Mouse (Mus musculus) embryonic fibroblast, embryonic 13.5 days (primary cell): ENCODE data around the gene Gm10273. TPM values are rescaled to one million over a fixed set of nuclear protein-coding genes. Genes with fewer than 3 reads are reported as not detected.

ENCODE experiments used
- H3K27ac ChIP-seq: 2 replicates; pipeline ENCODE4 v1.5.1; 2012; ENCODE audit warnings: low read length, control low read depth, inconsistent platforms; ENCODE audit not compliant: insufficient read depth
- H3K4me1 ChIP-seq: 2 replicates; pipeline ENCODE4 v1.6.1; 2011; ENCODE audit warnings: low read length; ENCODE audit not compliant: control insufficient read depth, insufficient read depth
- H3K4me3 ChIP-seq: 2 replicates; pipeline ENCODE4 v1.5.1; 2011; ENCODE audit warnings: mild to moderate bottlenecking, control low read depth, low read length; ENCODE audit not compliant: insufficient read depth
- CTCF ChIP-seq: IDR thresholded peaks from 2 replicates; pipeline ENCODE4 v1.5.1; 2011; ENCODE audit warnings: mild to moderate bottlenecking, control low read depth, low read length, moderate library complexity, borderline replicate concordance; ENCODE audit not compliant: insufficient read depth
- POLR2A ChIP-seq: IDR thresholded peaks from 2 replicates; pipeline ENCODE4 v1.6.1; 2011; ENCODE audit warnings: low read depth, mild to moderate bottlenecking, control low read depth, low read length, moderate library complexity
- polyA plus RNA-seq: library from polyadenylated mRNA; stranded (reverse); fragments of >200 nt; gene quantifications from 2 replicates; pipeline ENCODE4 v1.2.4, GENCODE M21; 2011; ENCODE audit warnings: low read depth; ENCODE audit not compliant: missing spikeins, insufficient read length

Gm10273 gene
- polyA plus RNA-seq, 1 experiment = 42.7 TPM

DNA sequence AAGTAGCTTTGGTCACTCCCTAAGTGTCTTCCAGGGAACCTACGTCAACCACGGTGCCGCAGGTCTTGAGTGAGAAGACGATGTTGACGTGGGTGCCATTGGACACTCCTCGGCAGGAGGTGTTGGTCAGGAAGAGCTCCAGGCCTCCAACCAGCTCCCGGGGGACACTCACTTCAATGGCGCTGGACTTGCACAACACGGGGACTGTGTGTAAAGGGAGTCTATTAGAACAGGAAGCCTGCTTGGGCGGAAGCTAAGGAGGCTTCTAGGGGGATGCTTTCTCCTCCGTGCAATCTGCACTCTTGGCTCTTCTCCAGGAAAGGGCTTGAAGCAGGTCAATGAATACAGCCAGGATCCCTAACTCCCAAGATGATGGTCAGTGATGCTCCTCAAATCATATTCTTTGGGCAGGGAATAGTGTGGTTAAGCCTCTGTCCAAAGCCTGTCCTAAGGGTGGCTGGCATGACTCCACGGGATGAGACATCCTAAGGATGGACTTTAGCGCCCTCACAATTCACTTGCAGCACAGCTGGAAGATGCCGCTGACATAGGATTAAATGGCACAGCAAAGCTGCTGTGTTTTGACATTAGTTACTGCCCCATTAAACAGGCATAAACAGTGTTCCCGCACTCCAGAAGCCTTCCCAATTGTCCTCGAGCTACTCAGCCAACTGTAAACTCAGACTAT, 34.2 kb downstream of the Gm10273 start:
- TF ChIP-seq CTCF (no peak), POLR2A (no peak)

GRCm38 (mm10) chr10:59430701-59431218, 35.3 kb downstream of the Gm10273 start:
- Histone ChIP-seq H3K4me3 (no peak overlapping the region), H3K27ac (peak overlapping the region; percentile 88), H3K4me1 (peaks cover 13% of the 10 kb centered on the region)
- TF ChIP-seq POLR2A (no peak), CTCF (no peak)

More for the DNA sequence above, 34.2 kb downstream of the Gm10273 start:
- Histone ChIP-seq H3K4me3 (no peak overlapping the region), H3K27ac (no peak overlapping the region), H3K4me1 (peaks cover 15% of the 10 kb centered on the region)

- TF ChIP-seq POLR2A (no peak), CTCF (no peak)
- H3K4me1 ChIP-seq = peaks cover 11% of the 10 kb centered on the region
- H3K27ac ChIP-seq = no peak overlapping the region
- no peak overlapping the region for H3K4me3 ChIP-seq
These were observed 40.3 kb downstream of the Gm10273 start for GRCm38 (mm10) chr10:59435746-59436145.

- H3K4me1 ChIP-seq = peaks cover 7% of the 10 kb centered on the region
- H3K4me3 ChIP-seq = no peak overlapping the region
- H3K27ac ChIP-seq = no peak overlapping the region
- TF ChIP-seq POLR2A (no peak), CTCF (no peak)
These were observed 43.2 kb downstream of the Gm10273 start for GRCm38 (mm10) chr10:59438651-59439050.

- TF ChIP-seq CTCF (no peak), POLR2A (no peak)
- H3K4me1 ChIP-seq = peaks cover 7% of the 10 kb centered on the region
- H3K27ac ChIP-seq = peak overlapping the region; percentile 18; the same call in 1 of the 2 replicates
- H3K4me3 ChIP-seq = no peak overlapping the region
These were observed 44.1 kb downstream of the Gm10273 start for GRCm38 (mm10) chr10:59439508-59439931.

GRCm38 (mm10) chr10:59440177-59440576, 44.7 kb downstream of the Gm10273 start:
- Histone ChIP-seq H3K27ac (no peak overlapping the region), H3K4me3 (no peak overlapping the region), H3K4me1 (peaks cover 7% of the 10 kb centered on the region)
- TF ChIP-seq POLR2A = no peak
- TF ChIP-seq CTCF = no peak

DNA sequence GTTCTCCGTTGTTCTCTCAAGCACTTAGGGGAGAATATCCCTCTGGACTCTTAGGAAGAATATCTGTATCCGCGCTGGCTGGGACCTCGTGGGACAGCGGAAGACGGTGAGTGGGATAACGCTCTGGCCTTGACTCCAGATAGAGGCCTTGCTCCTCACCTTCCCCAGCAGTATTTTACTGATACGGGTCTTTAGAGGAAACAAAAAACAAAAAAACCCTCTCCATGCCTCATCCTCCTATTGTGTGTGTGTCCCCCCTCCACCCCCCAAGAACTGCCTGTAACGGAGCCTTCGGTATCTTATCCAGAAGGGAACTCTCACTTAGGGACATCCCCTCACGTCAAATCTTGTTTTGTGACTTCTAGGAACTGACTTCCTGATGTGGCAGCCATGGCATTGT, 46.3 kb downstream of the Gm10273 start, which contains the start of gene Oit3:
TSS of gene Oit3 (minus strand) at position 44 of the 400 bp plus-strand sequence.
- no peak within 1 kb of the TSS for H3K27ac ChIP-seq
- TF ChIP-seq CTCF (no peak), POLR2A (no peak)
- no peak within 1 kb of the TSS for H3K4me3 ChIP-seq
- peaks cover 7% of the 10 kb centered on the region for H3K4me1 ChIP-seq

DNA sequence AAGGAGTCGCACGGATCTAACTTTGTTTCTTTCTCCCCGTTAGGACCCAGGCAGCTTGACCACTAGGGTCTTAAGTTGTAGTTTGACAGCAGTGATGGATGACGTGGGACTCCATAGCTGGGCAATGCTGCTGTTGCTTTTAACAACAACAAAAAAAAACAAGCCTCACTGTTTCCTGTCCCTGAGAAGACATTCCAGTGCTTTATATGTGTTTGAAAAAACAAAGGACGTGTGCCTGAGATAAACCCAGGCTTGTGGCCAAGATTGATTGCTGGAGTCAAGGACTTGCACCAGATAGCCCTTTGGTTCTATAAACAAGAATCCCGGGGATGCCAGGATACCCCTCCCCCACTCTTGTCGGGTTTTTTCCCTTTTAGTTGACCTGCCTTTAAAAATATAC, 47.8 kb downstream of the Gm10273 start:
- no peak for TF ChIP-seq CTCF
- no peak for TF ChIP-seq POLR2A
- Histone ChIP-seq H3K27ac (no peak overlapping the region), H3K4me1 (peaks cover 7% of the 10 kb centered on the region), H3K4me3 (no peak overlapping the region)

DNA sequence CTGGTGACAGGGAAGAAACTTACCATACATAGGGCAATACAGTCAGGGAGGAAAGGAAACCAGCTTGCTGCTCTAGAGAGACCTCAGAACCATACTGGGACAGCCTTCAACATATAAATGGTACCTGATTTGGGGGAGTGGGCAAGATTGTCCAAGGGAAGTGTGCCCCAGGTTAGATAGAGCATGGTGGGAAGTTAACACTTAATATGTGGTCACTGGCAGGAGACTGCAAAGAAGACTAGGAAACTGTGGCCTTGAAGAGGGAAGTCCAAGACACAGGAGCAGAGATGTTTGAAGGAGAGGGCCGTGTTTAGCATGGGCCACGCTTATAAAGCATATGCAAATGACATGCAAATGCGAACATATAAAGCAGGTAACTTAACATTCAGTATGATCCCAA, 48.7 kb downstream of the Gm10273 start:
- Histone ChIP-seq H3K4me1 (peaks cover 5% of the 10 kb centered on the region), H3K27ac (no peak overlapping the region), H3K4me3 (no peak overlapping the region)
- TF ChIP-seq POLR2A = no peak
- TF ChIP-seq CTCF = no peak

GRCm38 (mm10) chr10:59444635-59445034, 49.2 kb downstream of the Gm10273 start:
- TF ChIP-seq CTCF (no peak), POLR2A (no peak)
- no peak overlapping the region for H3K27ac ChIP-seq
- H3K4me3 ChIP-seq = no peak overlapping the region
- peaks cover 4% of the 10 kb centered on the region for H3K4me1 ChIP-seq

Other genes starting within 250 kb of the Gm10273 start
- 30.1 and 31.4 TPM in 2 replicates for gene Sept10, start 173.8 kb upstream of the Gm10273 start, polyA plus RNA-seq
- 4.4 and 5.8 TPM in 2 replicates for gene Sowahc, start 173.7 kb upstream of the Gm10273 start, polyA plus RNA-seq
- gene P4ha1, start 72.3 kb upstream of the Gm10273 start, polyA plus RNA-seq = 209 and 226 TPM in 2 replicates
- not detected in 2 replicates for gene Pla2g12b, start 8.0 kb downstream of the Gm10273 start, polyA plus RNA-seq
- gene Oit3, start 46.1 kb downstream of the Gm10273 start, polyA plus RNA-seq = 0.23 and 0.44 TPM in 2 replicates
- not detected in 2 replicates for gene Gm10322, start 220.4 kb downstream of the Gm10273 start, polyA plus RNA-seq
- gene Mcu, start 221.1 kb downstream of the Gm10273 start, polyA plus RNA-seq = 39.8 and 48.8 TPM in 2 replicates